ENCODE assay signal across 24 mouse cellular contexts in the genomic region with DNA sequence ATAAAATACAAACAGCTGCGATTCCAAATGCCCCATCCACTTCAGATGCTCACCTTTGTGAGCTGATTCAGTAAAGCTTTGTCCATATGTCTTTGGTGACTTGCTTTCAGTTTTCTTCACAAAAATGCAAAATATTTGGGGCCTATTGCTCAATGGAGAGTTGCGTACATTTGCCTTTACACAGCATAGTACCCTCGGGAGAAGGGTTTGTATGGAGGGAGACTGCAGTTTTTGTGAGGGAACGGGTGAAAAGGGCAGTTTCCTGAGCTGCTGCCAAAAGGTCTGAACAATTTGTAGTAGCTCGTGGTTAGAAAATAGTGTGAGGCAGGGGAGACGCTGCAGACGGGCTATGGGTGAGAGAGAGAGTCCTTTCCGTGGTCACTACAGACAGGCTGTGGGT. TPM values are rescaled to one million over a fixed set of nuclear protein-coding genes. Genes with fewer than 3 reads are reported as not detected.
A peak's percentile ranks its signal among the peaks of the same experiment; 100 is the strongest.
DNase-seq lines count a peak whose midpoint lies in the region; ATAC-seq and TF ChIP-seq lines count a peak whose summit lies in the region.
"Had no signal": no experiment of that assay in that cellular context is flagged by ENCODE, and none has a peak within 500 bp of the region (broad histone marks: within the 10 kb centered on the region; RNA-seq: fewer than 3 reads in every experiment).

No protein-coding gene starts in this region.

- H3K27me3 ChIP-seq in kidney, postnatal 0 days (ENCODE audit: insufficient read depth, low read length) = no peaks in the 10 kb centered on the region
- H3K27me3 ChIP-seq: heart, embryonic 15.5 days; megakaryocyte, embryonic 14.5 days; midbrain, embryonic 15.5 days; stomach, embryonic 15.5 days had no signal

- no peak overlapping the region for H3K27ac ChIP-seq in kidney, postnatal 0 days
- H3K27ac ChIP-seq in brown adipose tissue, adult 24 weeks (replicated peaks; ENCODE audit: low read depth, low read length) = peak overlapping the region; percentile 67
- H3K27ac ChIP-seq: forebrain, embryonic 12.5 days; gastrocnemius, adult 2 months; heart, embryonic 15.5 days; layer of hippocampus, adult 2 months; midbrain, embryonic 15.5 days; stomach, embryonic 15.5 days had no signal

- H3K9me3 ChIP-seq in kidney, postnatal 0 days (replicated peaks; ENCODE audit: low read length) = no peaks in the 10 kb centered on the region
- H3K9me3 ChIP-seq: forebrain, embryonic 12.5 days; heart, embryonic 15.5 days; megakaryocyte, embryonic 14.5 days; midbrain, embryonic 15.5 days; stomach, embryonic 15.5 days had no signal

- peaks cover 20% of the 10 kb centered on the region; the same call in 1 of the 2 replicates for H3K4me1 ChIP-seq in kidney, postnatal 0 days (replicated peaks; ENCODE audit: insufficient read depth, low read length)
- H3K4me1 ChIP-seq in brown adipose tissue, adult 24 weeks (ENCODE audit: control insufficient read depth, insufficient read depth, insufficient read length, low read length) = peaks cover 44% of the 10 kb centered on the region
- H3K4me1 ChIP-seq: midbrain, embryonic 15.5 days had no signal

- no peak for TF ChIP-seq CTCF in kidney, postnatal 0 days (IDR thresholded peaks at IDR 0.05; ENCODE audit: low read depth)

- no peak overlapping the region for H3K4me2 ChIP-seq in kidney, postnatal 0 days (ENCODE audit: low read length)
- H3K4me2 ChIP-seq: forebrain, embryonic 12.5 days; heart, embryonic 15.5 days; liver, embryonic 11.5 days; midbrain, embryonic 15.5 days; stomach, embryonic 15.5 days had no signal

- ATAC-seq in kidney, postnatal 0 days (replicated peaks; ENCODE audit: low FRiP score, low read depth) = no peak
- ATAC-seq: hindbrain, embryonic 16.5 days; intestine, postnatal 0 days; midbrain, embryonic 15.5 days had no signal

- no peak overlapping the region for H3K9ac ChIP-seq in kidney, postnatal 0 days (ENCODE audit: low read depth, low read length)
- H3K9ac ChIP-seq: forebrain, embryonic 12.5 days; heart, embryonic 15.5 days; midbrain, embryonic 15.5 days; stomach, embryonic 15.5 days had no signal

- 47% methylated on average over 8 of the region's 8 CpGs for WGBS in kidney, postnatal 0 days

- peak; percentile 26 for DNase-seq in adrenal gland, postnatal 10 days
- no peak for DNase-seq in adrenal gland, postnatal 4 days (ENCODE audit: low spot score in 2 of 2)
- peak; percentile 25 for DNase-seq in kidney, postnatal 0 days (ENCODE audit: low spot score)
- no peak for DNase-seq in kidney, adult 11 months
- peak; percentile 76 for DNase-seq in A20 (ENCODE audit: low read depth, low spot score)
- DNase-seq in thymus, postnatal 36 days = no peak
- no peak for DNase-seq in right cerebral cortex, postnatal 36 days (ENCODE audit: low spot score in 2 of 2)
- DNase-seq: adrenal gland, postnatal 25 days; cerebellum, adult 2 months; gastrocnemius, adult 2 months; kidney, postnatal 14 days; lung, postnatal 10 days; right cerebral cortex, postnatal 25 days; thymus, adult 2 months had no signal

- H3K4me3 ChIP-seq in kidney, postnatal 0 days (replicated peaks; ENCODE audit: low read depth, low read length) = no peak overlapping the region
- no peak overlapping the region for H3K4me3 ChIP-seq in brown adipose tissue, adult 24 weeks (ENCODE audit: insufficient read depth, low read depth, low read length)
- H3K4me3 ChIP-seq: forebrain, embryonic 12.5 days; gastrocnemius, adult 2 months; heart, embryonic 15.5 days; layer of hippocampus, adult 2 months; megakaryocyte, embryonic 14.5 days; midbrain, embryonic 15.5 days; stomach, embryonic 15.5 days had no signal

- H3K36me3 ChIP-seq in kidney, postnatal 0 days (ENCODE audit: insufficient read depth, low read length) = no peaks in the 10 kb centered on the region
- H3K36me3 ChIP-seq: forebrain, embryonic 12.5 days; heart, embryonic 15.5 days; midbrain, embryonic 15.5 days; stomach, embryonic 15.5 days had no signal

RNA-seq across cellular contexts. Expression of gene Epb41l2, which starts 40.5 kb away (rescaled TPM):
- 100 to 1,000 TPM in 1 of 2 experiments, 10 to 100 TPM in 1; 95.8 to 111 TPM for total RNA-seq in adrenal gland, postnatal 10 days (2021)
- total RNA-seq in adrenal gland, postnatal 4 days (2021) = 100 to 1,000 TPM in 1 of 2 experiments, 10 to 100 TPM in 1; 99.1 to 109 TPM
- 45.5 and 50.7 TPM in 2 replicates for polyA plus RNA-seq in kidney, postnatal 0 days (2015; fragmentation: Nextera tagmentation; extraction: Ambion mirVana)
- polyA plus RNA-seq in brown adipose tissue, adult 24 weeks (2012; ENCODE audit: insufficient read depth, insufficient read length, missing spikeins) = 148 and 170 TPM in 2 replicates

Comparison
In these comparisons a context has a peak if more than half of its experiments do, and no peak if none do; other contexts are left out.
1. DNase-seq: peak in adrenal gland, postnatal 10 days (single experiment), kidney, postnatal 0 days (single experiment) and A20 (single experiment); none in adrenal gland, postnatal 4 days (0 of 2), kidney, adult 11 months (single experiment), thymus, postnatal 36 days (0 of 2) and right cerebral cortex, postnatal 36 days (0 of 2).